Mouse (Mus musculus) liver, postnatal 0 days (tissue): Measurements from ENCODE around the gene Rap1gds1. TPM values are rescaled to one million over a fixed set of nuclear protein-coding genes. Genes with fewer than 3 reads are reported as not detected.

Source experiments
- ATAC-seq: fragments of 200-750 bp; cut with Nextera tagmentation; 2 replicates; pipeline ENCODE4 v1.8.0; 2017; ENCODE audit warnings: mild to moderate bottlenecking, moderate library complexity
- DNase-seq: peaks from one replicate; pipeline ENCODE4 v3.0.0-alpha.2; 2016
- H3K27ac ChIP-seq: fragments of 300-500 bp; sonication (generic); 2 replicates; pipeline ENCODE4 v1.5.1; 2014; ENCODE audit warnings: antibody characterized with exemption, moderate library complexity, mild to moderate bottlenecking, low read depth
- H3K27me3 ChIP-seq: fragments of 300-500 bp; sonication (generic); 2 replicates; pipeline ENCODE4 v1.6.1; 2014; ENCODE audit warnings: low read length, control low read depth, mixed read lengths; ENCODE audit not compliant: insufficient read depth
- H3K36me3 ChIP-seq: fragments of 300-500 bp; sonication (generic); replicated peaks from 2 replicates; pipeline ENCODE4 v1.6.1; 2014; ENCODE audit warnings: mild to moderate bottlenecking, control low read depth, low read length, moderate library complexity, mixed read lengths; ENCODE audit not compliant: insufficient read depth
- H3K4me1 ChIP-seq: fragments of 300-500 bp; sonication (generic); 2 replicates; pipeline ENCODE4 v1.6.1; 2014; ENCODE audit warnings: antibody characterized with exemption, mild to moderate bottlenecking, control low read depth; ENCODE audit not compliant: insufficient read depth
- H3K4me2 ChIP-seq: fragments of 300-500 bp; sonication (generic); 2 replicates; pipeline ENCODE4 v1.6.1; 2014; ENCODE audit warnings: low read depth, mild to moderate bottlenecking, low read length, moderate library complexity, mixed read lengths
- H3K4me3 ChIP-seq: fragments of 300-500 bp; sonication (generic); 2 replicates; pipeline ENCODE4 v1.5.1; 2014; ENCODE audit warnings: low read depth, low read length
- H3K9ac ChIP-seq: fragments of 300-500 bp; sonication (generic); replicated peaks from 2 replicates; pipeline ENCODE4 v1.6.1; 2014; ENCODE audit warnings: mild to moderate bottlenecking, moderate library complexity
- H3K9me3 ChIP-seq: fragments of 300-500 bp; sonication (generic); 2 replicates; pipeline ENCODE4 v1.6.1; 2016; ENCODE audit warnings: mild to moderate bottlenecking, control low read depth, low read length, mixed read lengths
- CTCF ChIP-seq: sonication (generic); IDR thresholded peaks from 2 replicates; pipeline ENCODE4 v1.5.1; 2016; ENCODE audit warnings: antibody characterized with exemption, low read depth
- EP300 ChIP-seq: IDR thresholded peaks from 2 replicates; pipeline ENCODE4 v1.6.1; 2016; ENCODE audit warnings: antibody characterized with exemption, low read depth, mild to moderate bottlenecking
- WGBS: fragments of 180-500 bp; shearing (Covaris S2); extraction: QIAGEN DNeasy Blood & Tissue Kit; methylation state at CpG from one replicate; pipeline ENCODE4 v1.1.7; 2014; ENCODE audit not compliant: insufficient replicate concordance; 5-methylcytosine and 5-hydroxymethylcytosine counted together
- polyA plus RNA-seq: library from polyadenylated mRNA; unstranded; fragments of >200 nt; fragmentation: Nextera tagmentation; extraction: Ambion mirVana; gene quantifications from 2 replicates; pipeline ENCODE4 v1.2.1, GENCODE M21; 2015

Gene Rap1gds1
- polyA plus RNA-seq, 1 experiment from 2014 or later = 9.9 TPM

GRCm38 (mm10) chr3:138905678-138906077, 169.3 kb downstream of the Rap1gds1 start:
- WGBS = 78% methylated on average over 7 of the region's 7 CpGs
- no peak overlapping the region for H3K27ac ChIP-seq
- no peaks in the 10 kb centered on the region for H3K4me1 ChIP-seq
- no peak overlapping the region for H3K4me3 ChIP-seq
- no peak for DNase-seq
- H3K36me3 ChIP-seq = no peaks in the 10 kb centered on the region
- H3K9me3 ChIP-seq = no peaks in the 10 kb centered on the region
- TF ChIP-seq EP300 (no peak), CTCF (no peak)
- no peaks in the 10 kb centered on the region for H3K27me3 ChIP-seq
- ATAC-seq = no peak
- no peak overlapping the region for H3K9ac ChIP-seq
- H3K4me2 ChIP-seq = no peak overlapping the region

DNA sequence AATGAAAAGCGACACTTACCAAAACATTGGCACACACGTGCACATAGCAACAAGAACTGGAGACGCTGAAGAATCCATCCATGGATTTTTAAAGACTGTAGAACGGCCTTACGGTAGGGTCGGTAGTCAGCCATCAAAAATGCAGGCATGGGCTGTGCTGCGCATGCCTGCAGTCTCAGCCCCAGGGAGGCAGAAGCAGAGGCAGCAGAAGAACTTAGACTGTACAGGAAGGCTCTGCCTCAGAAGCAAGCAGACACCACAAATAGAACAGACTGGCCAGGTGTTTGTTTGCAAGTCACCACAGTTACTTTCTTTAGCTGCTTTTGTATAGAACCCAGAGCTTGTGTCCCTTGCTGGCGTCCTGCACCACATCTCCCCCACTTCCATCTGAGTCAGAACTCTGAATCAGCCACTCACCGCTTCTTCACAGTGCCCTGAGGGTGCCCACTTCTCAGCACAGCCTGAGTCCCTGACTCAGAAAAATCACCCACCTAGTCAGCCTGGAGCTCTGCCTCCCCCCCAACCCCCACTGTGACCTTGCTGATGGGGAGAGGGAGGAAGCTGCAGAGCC, 174.3 kb downstream of the Rap1gds1 start:
- TF ChIP-seq CTCF (no peak), EP300 (no peak)
- Histone ChIP-seq H3K4me3 (no peak overlapping the region), H3K27me3 (no peaks in the 10 kb centered on the region), H3K9me3 (no peaks in the 10 kb centered on the region), H3K4me2 (no peak overlapping the region), H3K4me1 (no peaks in the 10 kb centered on the region), H3K9ac (no peak overlapping the region), H3K36me3 (no peaks in the 10 kb centered on the region; the same call in 1 of the 2 replicates), H3K27ac (no peak overlapping the region)
- DNase-seq (no peak), ATAC-seq (no peak)
- WGBS = 83% methylated on average over 9 of the region's 9 CpGs

GRCm38 (mm10) chr3:138898055-138898454, 176.9 kb downstream of the Rap1gds1 start:
- no peaks in the 10 kb centered on the region for H3K27me3 ChIP-seq
- H3K27ac ChIP-seq = no peak overlapping the region
- H3K4me2 ChIP-seq = no peak overlapping the region
- no peaks in the 10 kb centered on the region for H3K4me1 ChIP-seq
- TF ChIP-seq CTCF (no peak), EP300 (no peak)
- no peak overlapping the region for H3K4me3 ChIP-seq
- no peaks in the 10 kb centered on the region for H3K9me3 ChIP-seq
- no peak overlapping the region for H3K9ac ChIP-seq
- ATAC-seq (no peak), DNase-seq (no peak)
- H3K36me3 ChIP-seq = no peaks in the 10 kb centered on the region; the same call in 1 of the 2 replicates
- WGBS = 83% methylated on average over 8 of the region's 8 CpGs

- Histone ChIP-seq H3K4me2 (no peak overlapping the region), H3K27me3 (no peaks in the 10 kb centered on the region), H3K9me3 (no peaks in the 10 kb centered on the region), H3K36me3 (no peaks in the 10 kb centered on the region; the same call in 1 of the 2 replicates), H3K9ac (no peak overlapping the region), H3K27ac (no peak overlapping the region), H3K4me1 (no peaks in the 10 kb centered on the region), H3K4me3 (no peak overlapping the region)
- 84% methylated on average over 11 of the region's 11 CpGs for WGBS
- no peak for TF ChIP-seq CTCF
- no peak for TF ChIP-seq EP300
- no peak for DNase-seq
- no peak for ATAC-seq
Measured at GRCm38 (mm10) chr3:138897500-138897899, 177.5 kb downstream of the Rap1gds1 start.

DNA sequence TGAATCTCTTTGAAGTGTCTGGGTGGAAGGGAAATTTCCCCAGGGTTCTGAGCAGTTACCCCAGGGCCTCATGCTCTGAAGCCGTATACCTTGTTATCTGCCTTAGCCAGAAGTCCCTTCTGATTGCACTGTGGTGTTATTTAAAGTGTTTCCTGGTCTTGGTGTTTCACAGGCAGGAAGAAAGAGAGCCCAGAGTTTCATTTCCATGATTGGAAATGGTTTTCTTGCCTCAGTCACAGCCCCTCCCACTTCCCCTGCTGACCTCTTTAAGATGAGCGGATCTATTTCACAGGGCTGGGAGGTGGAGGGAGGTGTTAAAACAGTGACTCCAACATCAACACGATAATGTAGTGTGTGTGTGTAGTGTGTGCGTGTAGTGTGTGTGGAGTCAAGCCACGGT, 181.5 kb downstream of the Rap1gds1 start:
- Histone ChIP-seq H3K4me1 (no peaks in the 10 kb centered on the region), H3K4me3 (no peak overlapping the region), H3K9ac (no peak overlapping the region), H3K36me3 (no peaks in the 10 kb centered on the region; the same call in 1 of the 2 replicates), H3K27me3 (no peaks in the 10 kb centered on the region), H3K9me3 (no peaks in the 10 kb centered on the region), H3K27ac (no peak overlapping the region), H3K4me2 (no peak overlapping the region)
- DNase-seq (no peak), ATAC-seq (no peak; the same call in 1 of the 2 replicates)
- TF ChIP-seq CTCF (no peak), EP300 (no peak; the same call in 1 of the 2 replicates)
- WGBS = 43% methylated on average over 5 of the region's 5 CpGs

DNA sequence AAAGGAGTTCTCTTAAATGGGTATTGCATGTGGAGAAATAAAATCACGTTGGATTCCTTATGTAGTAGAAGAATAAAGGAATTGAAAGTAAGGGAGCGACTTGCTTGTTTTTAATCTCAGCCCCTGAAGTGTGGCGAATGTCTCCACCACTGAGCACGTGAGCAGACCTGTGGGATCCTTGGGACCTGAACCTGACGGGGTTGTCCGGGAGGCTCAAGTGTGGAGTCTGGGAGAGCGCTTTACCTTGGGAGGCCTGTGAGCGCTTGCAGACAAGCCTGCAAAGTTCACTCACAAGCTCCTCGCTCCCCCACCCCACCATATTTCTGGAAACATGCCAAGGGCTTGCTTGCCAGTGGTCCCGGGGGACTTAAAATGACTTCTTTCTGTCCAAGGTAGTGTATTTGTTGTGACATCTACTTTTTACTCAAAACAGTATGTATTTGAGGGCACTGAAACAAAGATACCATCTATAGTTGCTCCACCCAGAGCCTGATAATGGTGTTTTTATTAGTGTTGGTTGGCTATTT, 185.2 kb downstream of the Rap1gds1 start:
- no peak for ATAC-seq
- H3K27me3 ChIP-seq = no peaks in the 10 kb centered on the region
- no peaks in the 10 kb centered on the region for H3K4me1 ChIP-seq
- H3K9me3 ChIP-seq = no peaks in the 10 kb centered on the region
- no peaks in the 10 kb centered on the region for H3K36me3 ChIP-seq
- TF ChIP-seq CTCF = no peak
- TF ChIP-seq EP300 = no peak
- 78% methylated on average over 10 of the region's 10 CpGs for WGBS
- H3K9ac ChIP-seq = no peak overlapping the region
- DNase-seq = no peak
- H3K27ac ChIP-seq = no peak overlapping the region
- no peak overlapping the region for H3K4me3 ChIP-seq
- H3K4me2 ChIP-seq = no peak overlapping the region
